Mouse (Mus musculus): ENCODE measurements around the gene Cnn2. TPM values are rescaled to one million over a fixed set of nuclear protein-coding genes. Genes with fewer than 3 reads are reported as not detected.
A peak's percentile ranks its signal among the peaks of the same experiment; 100 is the strongest.
"Not testable (repeated sequence)": the region's sequence is repeated elsewhere in the genome, so short reads cannot be mapped to it uniquely, and the experiment has no call there.

Cnn2 gene
- total RNA-seq, 2 experiments from 2014 or later = 5.6 to 8.0 TPM

DNA sequence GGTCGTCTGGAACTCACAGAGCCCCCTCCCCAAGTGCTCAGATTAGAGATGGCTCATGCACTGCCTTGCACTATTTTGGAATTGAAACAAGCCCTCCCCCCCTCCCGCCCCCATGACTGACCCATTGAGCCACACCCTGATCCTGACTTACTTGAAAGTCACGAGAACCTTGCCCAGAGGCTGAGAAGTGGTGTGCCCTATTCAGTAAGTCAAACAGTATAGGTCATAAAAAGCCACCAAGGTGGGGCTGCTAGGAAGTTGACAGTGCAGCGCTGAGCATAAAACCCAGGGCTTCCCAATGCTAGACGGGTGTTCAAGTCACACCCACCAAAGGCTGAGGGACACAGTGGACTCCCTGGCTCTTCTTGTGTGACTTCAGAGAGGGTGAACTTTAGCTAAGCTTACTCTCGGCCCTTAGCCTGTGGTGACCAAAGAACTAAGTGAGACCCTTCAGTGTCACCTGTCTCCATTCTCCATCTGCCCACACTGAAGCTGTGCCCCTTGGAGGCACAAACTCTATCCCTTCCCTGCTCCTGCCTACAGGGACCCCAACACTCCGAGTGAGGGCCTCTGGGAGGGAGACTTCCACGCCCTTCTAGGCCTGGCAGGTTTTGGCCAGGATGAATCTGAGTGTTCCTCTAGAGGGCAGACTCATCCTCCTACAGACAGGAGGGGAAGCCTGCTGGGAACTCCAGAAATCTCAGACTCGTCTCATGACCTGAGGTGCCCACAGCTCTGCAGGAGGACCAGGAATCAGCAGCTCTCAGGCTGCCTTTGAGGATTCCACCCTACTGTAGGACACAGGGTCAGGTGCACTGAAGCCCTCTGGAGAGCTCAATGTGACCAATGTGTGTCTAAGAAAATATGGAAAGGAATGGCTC lies 45.4 kb downstream of the Cnn2 start:
- H3K27ac ChIP-seq = peak overlapping the region; percentile 30
- intact Hi-C loops (cut with DNase I) = no loop called here
- DNase-seq (ENCODE audit: extremely low spot score in 1 of 2, low spot score in 2 of 2) = no peak
- TF ChIP-seq CTCF (IDR thresholded peaks at IDR 0.05) = peak; percentile 60
- no peak overlapping the region for H3K4me3 ChIP-seq

DNA sequence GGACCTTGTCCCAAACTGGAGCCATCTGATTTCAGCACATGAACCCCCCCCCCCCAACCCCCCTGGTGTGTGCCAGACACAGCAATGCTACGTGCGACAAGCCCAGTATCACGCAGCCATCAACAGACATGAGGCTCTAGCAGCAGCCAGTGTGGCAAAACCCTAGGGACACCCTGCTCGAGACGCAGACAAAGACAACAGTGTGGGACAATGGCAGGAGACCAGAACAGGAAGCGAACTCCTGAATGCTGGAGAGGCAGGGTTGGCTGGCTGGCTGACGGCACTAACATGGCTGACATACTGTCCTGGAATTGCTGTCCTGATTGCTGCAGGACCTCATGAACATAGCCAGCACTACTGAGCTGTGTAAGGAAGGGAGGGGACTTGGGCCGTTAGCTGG lies 46.8 kb downstream of the Cnn2 start:
- Histone ChIP-seq H3K27ac (peak overlapping the region; percentile 15; the same call in 1 of the 2 replicates), H3K4me3 (no peak overlapping the region)
- TF ChIP-seq CTCF (IDR thresholded peaks at IDR 0.05) = no peak
- no peak for DNase-seq (ENCODE audit: extremely low spot score in 1 of 2, low spot score in 2 of 2)
- intact Hi-C loops (cut with DNase I) = loop anchor here (5.0 kb wide), 1 partner anchor 38 kb away; the partner anchor contains the start of gene Abca7

DNA sequence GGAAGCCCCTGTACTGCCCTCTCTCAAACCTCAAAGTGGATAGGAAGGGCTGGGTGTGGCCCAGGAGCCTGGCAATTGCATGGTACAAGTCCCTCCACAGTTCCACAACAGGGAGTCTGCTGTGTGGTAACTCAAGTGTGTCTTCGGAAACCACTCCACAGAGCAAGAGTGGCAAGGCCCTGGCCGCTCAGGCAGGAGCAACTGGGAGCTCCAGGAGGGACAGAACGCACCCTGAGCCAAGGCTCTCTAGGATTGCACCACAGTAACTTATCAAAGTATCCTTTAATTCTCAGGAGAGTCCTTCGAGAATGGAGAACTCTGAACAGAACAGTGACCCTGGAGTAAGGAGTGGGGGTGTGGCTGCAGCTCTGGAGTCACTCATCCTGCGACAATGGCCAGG lies 47.3 kb downstream of the Cnn2 start:
- H3K27ac ChIP-seq = peak overlapping the region; percentile 15; the same call in 1 of the 2 replicates
- TF ChIP-seq CTCF (IDR thresholded peaks at IDR 0.05) = no peak
- no peak for DNase-seq (ENCODE audit: extremely low spot score in 1 of 2, low spot score in 2 of 2)
- no peak overlapping the region for H3K4me3 ChIP-seq
- intact Hi-C loops (cut with DNase I) = loop anchor here (5.0 kb wide), 1 partner anchor 38 kb away; the partner anchor contains the start of gene Abca7

DNA sequence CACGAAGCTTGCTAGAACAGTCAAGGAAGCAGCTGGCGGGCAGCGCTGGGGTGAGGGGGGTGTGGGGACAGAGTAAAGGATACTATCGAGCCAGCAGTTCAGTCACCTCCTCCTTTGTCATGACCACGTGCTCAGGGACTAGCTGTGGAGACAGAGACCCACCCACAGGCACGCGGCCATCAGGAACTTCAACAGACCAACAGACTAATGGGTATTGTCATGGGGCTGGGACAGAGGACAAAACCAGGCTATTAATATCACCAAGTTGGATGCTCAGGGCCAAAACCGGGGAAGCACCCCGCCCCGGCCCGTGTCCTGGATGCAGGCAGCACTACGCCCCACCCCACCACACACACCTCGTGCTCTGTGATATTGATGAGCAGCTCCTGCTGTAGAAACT lies 48.4 kb downstream of the Cnn2 start:
- Histone ChIP-seq H3K4me3 (no peak overlapping the region), H3K27ac (no peak overlapping the region)
- TF ChIP-seq CTCF (IDR thresholded peaks at IDR 0.05) = no peak
- intact Hi-C loops (cut with DNase I) = loop anchor here (5.0 kb wide), 1 partner anchor 40 kb away; the partner anchor contains the start of gene Abca7
- DNase-seq (ENCODE audit: extremely low spot score in 1 of 2, low spot score in 2 of 2) = no peak

DNA sequence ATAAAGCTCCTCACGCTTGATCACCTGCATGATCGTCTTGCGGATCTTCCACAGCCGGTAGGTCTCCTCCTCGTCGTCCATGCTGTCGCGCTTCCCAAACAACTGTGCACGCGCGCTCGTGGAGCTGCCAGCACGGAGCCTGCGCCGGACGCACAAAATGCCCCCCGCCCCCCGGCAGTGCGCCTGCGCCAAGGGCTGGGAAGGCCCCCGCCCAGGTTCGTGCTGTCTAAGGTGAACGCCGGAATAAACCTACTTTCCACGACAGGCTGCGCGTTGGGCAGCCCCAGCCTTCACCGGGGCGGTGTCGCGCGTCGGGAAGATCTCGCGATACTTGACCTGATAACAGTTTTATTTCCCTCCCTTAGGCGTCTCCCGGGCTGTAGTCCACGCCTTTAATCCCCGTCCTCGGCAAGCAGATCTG lies 51.2 kb downstream of the Cnn2 start, which contains the start of gene Polr2e:
Polr2e (minus strand) TSS at position 237 of the 421 bp plus-strand sequence.
- H3K27ac ChIP-seq = peak within 1 kb of the TSS; percentile 74
- peak; percentile 96 to 97 for DNase-seq (ENCODE audit: extremely low spot score in 1 of 2, low spot score in 2 of 2)
- intact Hi-C loops (cut with DNase I) = loop anchor here (2.0 to 5.0 kb wide), 2 partner anchors 42 to 55 kb away; partner anchors contain the start of genes Abca7 and Tmem259

DNA sequence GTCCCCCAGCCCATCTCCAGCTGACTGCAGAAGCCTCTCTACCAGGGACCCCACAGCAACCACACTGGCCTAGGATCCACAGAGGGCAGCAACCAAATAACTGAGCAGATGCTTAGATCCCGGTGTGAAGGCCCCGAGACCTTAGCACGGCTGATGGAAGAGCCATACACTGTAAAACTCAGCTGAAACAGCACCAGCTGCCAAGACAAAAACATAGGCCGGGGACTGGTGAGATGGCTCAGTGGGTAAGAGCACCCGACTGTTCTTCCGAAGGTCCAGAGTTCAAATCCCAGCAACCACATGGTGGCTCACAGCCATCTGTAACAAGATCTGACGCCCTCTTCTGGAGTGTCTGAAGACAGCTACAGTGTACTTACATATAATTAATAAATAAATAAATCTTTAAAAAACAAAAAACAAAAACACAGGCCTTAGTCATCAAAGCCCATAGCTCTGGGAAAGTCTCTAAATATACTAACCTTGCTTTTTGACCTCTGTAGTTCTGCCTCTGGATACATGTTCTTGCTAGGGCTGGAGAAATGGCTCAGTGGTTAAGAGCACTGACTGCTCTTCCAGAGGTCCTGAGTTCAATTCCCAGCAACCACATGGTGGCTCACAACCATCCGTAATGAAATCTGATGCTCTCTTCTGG lies 53.2 kb downstream of the Cnn2 start:
- H3K4me3 ChIP-seq; DNase-seq (ENCODE audit: extremely low spot score in 1 of 2, low spot score in 2 of 2); H3K27ac ChIP-seq; intact Hi-C loops (cut with DNase I): not testable (repeated sequence)

More for the DNA sequence above, 51.2 kb downstream of the Cnn2 start, which contains the start of gene Polr2e:
- peak within 1 kb of the TSS; percentile 89 for H3K4me3 ChIP-seq
- TF ChIP-seq CTCF (IDR thresholded peaks at IDR 0.05) = no peak; the same call in 1 of the 2 replicates

DNA sequence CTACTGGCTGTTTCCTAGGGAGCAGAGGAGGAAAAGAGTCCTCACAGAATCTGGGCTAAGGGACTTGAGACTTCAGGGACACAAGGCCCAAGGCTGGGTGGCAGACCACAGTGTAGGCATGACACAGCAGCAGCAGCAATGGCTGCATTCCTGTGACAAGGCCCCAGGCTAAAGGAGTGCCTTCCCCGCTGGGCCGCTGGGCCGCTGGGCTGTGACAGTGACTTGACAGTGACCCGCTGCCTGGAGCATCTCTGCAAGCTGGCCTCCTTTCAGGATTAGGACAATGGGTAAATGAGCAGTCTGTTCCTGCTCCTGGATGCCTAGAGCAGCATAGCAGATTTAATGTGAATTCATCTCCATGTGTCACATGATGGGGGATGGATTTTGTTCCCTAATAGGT lies 55.7 kb downstream of the Cnn2 start:
- intact Hi-C loops (cut with DNase I) = no loop called here
- DNase-seq (ENCODE audit: extremely low spot score in 1 of 2, low spot score in 2 of 2) = no peak
- peak overlapping the region; percentile 67 for H3K27ac ChIP-seq

DNA sequence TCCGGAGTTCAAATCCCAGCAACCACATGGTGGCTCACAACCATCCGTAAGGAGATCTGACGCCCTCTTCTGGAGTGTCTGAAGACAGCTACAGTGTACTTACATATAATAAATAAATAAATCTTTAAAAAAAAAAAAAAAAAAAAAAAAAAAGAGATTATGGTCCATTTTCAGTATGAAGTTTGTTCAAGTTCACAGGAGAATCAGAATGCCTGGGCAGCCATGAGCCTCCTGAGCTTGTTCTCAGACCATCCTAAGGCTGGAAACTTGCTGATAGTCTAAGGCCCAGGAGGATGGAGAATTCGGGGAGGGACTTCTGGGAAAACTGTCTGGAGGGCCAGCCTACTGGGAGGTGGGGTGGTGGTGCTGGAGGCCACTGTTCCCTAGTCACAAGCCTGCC lies 57.0 kb downstream of the Cnn2 start:
- DNase-seq (ENCODE audit: extremely low spot score in 1 of 2, low spot score in 2 of 2); H3K4me3 ChIP-seq; intact Hi-C loops (cut with DNase I); H3K27ac ChIP-seq: not testable (repeated sequence)

More for the DNA sequence above, 55.7 kb downstream of the Cnn2 start:
- TF ChIP-seq CTCF (IDR thresholded peaks at IDR 0.05) = no peak
- no peak overlapping the region for H3K4me3 ChIP-seq

Other genes starting within 250 kb of the Cnn2 start
- 10 to 100 TPM; 45.1 to 51.6 TPM for gene Polrmt, start 242.0 kb upstream of the Cnn2 start, total RNA-seq (2021)
- 1 to 10 TPM; 4.5 to 4.8 TPM for gene Fgf22, start 233.5 kb upstream of the Cnn2 start, total RNA-seq (2021)
- 10 to 100 TPM; 93.3 to 97.5 TPM for gene Rnf126, start 221.6 kb upstream of the Cnn2 start, total RNA-seq (2021)
- 1 to 10 TPM; 2.5 to 2.6 TPM for gene Fstl3, start 211.3 kb upstream of the Cnn2 start, total RNA-seq (2021)
- under 1 TPM; 0.58 to 0.75 TPM for gene Prss57, start 197.6 kb upstream of the Cnn2 start, total RNA-seq (2021)
- gene Palm, start 195.0 kb upstream of the Cnn2 start, total RNA-seq (2021) = 100 to 1,000 TPM; 293 to 312 TPM
- under 1 TPM; 0.59 to 0.89 TPM for gene Misp, start 167.6 kb upstream of the Cnn2 start, total RNA-seq (2021)
- 10 to 100 TPM; 55.5 to 61.7 TPM for gene Ptbp1, start 134.2 kb upstream of the Cnn2 start, total RNA-seq (2021)
- gene Prtn3, start 114.1 kb upstream of the Cnn2 start, total RNA-seq (2021) = 1 to 10 TPM; 1.7 to 2.6 TPM
- 10 to 100 TPM; 51.8 to 63.0 TPM for gene Plppr3, start 114.0 kb upstream of the Cnn2 start, total RNA-seq (2021)
- gene Elane, start 102.3 kb upstream of the Cnn2 start, total RNA-seq (2021) = not detected
- gene Cfd, start 97.7 kb upstream of the Cnn2 start, total RNA-seq (2021) = not detected
- gene Med16, start 79.7 kb upstream of the Cnn2 start, total RNA-seq (2021) = 10 to 100 TPM; 55.3 to 55.5 TPM
- not detected for gene Gm26602, start 77.7 kb upstream of the Cnn2 start, total RNA-seq (2021)
- 1 to 10 TPM; 6.6 to 9.1 TPM for gene Kiss1r, start 71.6 kb upstream of the Cnn2 start, total RNA-seq (2021)
- gene R3hdm4, start 67.4 kb upstream of the Cnn2 start, total RNA-seq (2021) = 100 to 1,000 TPM; 318 to 346 TPM
- gene Arid3a, start 61.5 kb upstream of the Cnn2 start, total RNA-seq (2021) = 1 to 10 TPM; 5.7 to 10.0 TPM
- gene Wdr18, start 28.4 kb upstream of the Cnn2 start, total RNA-seq (2021) = 10 to 100 TPM; 45.4 to 49.4 TPM
- gene Grin3b, start 17.9 kb upstream of the Cnn2 start, total RNA-seq (2021) = under 1 TPM; 0.14 to 0.20 TPM
- 100 to 1,000 TPM; 122 to 126 TPM for gene Tmem259, start 4.3 kb upstream of the Cnn2 start, total RNA-seq (2021)
- 10 to 100 TPM; 13.5 to 13.8 TPM for gene Abca7, start 7.9 kb downstream of the Cnn2 start, total RNA-seq (2021)
- 1 to 10 TPM; 3.5 TPM for gene Arhgap45, start 28.1 kb downstream of the Cnn2 start, total RNA-seq (2021)
- 10 to 100 TPM; 73.0 to 76.0 TPM for gene Polr2e, start 51.2 kb downstream of the Cnn2 start, total RNA-seq (2021)
- 100 to 1,000 TPM; 494 to 526 TPM for gene Gpx4, start 58.6 kb downstream of the Cnn2 start, total RNA-seq (2021)
- 10 to 100 TPM; 21.4 to 22.1 TPM for gene Sbno2, start 117.0 kb downstream of the Cnn2 start, total RNA-seq (2021)
- gene Stk11, start 127.2 kb downstream of the Cnn2 start, total RNA-seq (2021) = 100 to 1,000 TPM; 102 to 106 TPM
- gene Atp5d, start 150.0 kb downstream of the Cnn2 start, total RNA-seq (2021) = 100 to 1,000 TPM; 356 to 366 TPM
- 100 to 1,000 TPM; 431 to 456 TPM for gene Cbarp, start 152.3 kb downstream of the Cnn2 start, total RNA-seq (2021)
- 100 to 1,000 TPM in 1 of 2 experiments, 10 to 100 TPM in 1; 80.7 to 127 TPM for gene Midn, start 159.7 kb downstream of the Cnn2 start, total RNA-seq (2021)
- 10 to 100 TPM; 75.8 to 93.0 TPM for gene Cirbp, start 177.4 kb downstream of the Cnn2 start, total RNA-seq (2021)
- gene 1600002K03Rik, start 184.4 kb downstream of the Cnn2 start, total RNA-seq (2021) = 1 to 10 TPM; 6.0 to 8.1 TPM
- 1 to 10 TPM; 6.8 to 7.2 TPM for gene Efna2, start 190.9 kb downstream of the Cnn2 start, total RNA-seq (2021)
- 10 to 100 TPM; 37.8 to 43.3 TPM for gene Mum1, start 237.8 kb downstream of the Cnn2 start, total RNA-seq (2021)

All from left cerebral cortex, adult 2 months (tissue).